Mouse (Mus musculus): Measurements from ENCODE around the gene Thra.
"Not testable (repeated sequence)": the region's sequence is repeated elsewhere in the genome, so short reads cannot be mapped to it uniquely, and the experiment has no call there.

The Thra gene

DNA sequence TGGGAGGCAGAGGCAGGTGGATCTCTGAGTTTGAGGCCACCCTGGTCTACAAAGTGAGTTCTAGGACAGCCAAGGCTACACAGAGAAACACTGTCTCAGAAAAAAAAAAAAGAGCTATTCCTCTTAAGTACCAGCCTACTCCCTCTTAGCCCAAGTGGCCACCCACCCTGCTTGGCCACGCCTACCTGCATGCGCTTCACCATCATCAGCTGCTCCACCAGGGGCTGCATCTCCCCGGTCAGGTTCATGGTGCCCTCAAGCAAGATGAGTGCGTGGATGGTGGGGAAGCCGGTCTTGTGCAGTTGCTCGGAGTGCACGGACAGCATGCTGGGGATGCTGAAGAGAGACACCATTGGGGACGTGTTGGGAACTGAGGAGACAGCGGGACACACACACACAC, 24.5 kb upstream of the Thra start:
- no peak for DNase-seq (ENCODE audit: inconsistent age in 2 of 2, low spot score in 1 of 2)

DNA sequence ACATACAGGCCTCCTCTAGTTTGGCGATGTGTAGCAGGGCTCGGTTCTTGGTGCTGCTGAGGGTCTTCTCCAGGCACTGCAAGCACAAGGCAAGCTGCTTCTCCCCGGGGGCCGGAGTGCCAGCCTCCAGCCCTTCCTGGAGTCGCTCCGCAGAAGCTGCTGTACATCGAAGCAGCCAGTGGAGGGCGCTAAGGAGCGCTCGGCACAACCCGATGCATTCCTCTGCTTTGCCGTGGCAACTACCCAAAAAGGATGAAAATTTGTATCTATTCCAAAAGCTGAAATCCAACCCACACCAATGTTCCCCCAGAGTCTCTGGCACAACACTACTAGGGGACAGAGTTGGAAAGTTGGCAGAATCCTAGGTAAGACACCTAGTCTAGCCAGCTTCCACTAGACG, 22.5 kb upstream of the Thra start:
- DNase-seq (ENCODE audit: inconsistent age in 2 of 2, low spot score in 1 of 2) = peak; percentile 80 to 92

- DNase-seq (ENCODE audit: inconsistent age in 2 of 2, low spot score in 1 of 2) = no peak
Measured at GRCm38 (mm10) chr11:98720756-98721155, 19.7 kb upstream of the Thra start.

DNA sequence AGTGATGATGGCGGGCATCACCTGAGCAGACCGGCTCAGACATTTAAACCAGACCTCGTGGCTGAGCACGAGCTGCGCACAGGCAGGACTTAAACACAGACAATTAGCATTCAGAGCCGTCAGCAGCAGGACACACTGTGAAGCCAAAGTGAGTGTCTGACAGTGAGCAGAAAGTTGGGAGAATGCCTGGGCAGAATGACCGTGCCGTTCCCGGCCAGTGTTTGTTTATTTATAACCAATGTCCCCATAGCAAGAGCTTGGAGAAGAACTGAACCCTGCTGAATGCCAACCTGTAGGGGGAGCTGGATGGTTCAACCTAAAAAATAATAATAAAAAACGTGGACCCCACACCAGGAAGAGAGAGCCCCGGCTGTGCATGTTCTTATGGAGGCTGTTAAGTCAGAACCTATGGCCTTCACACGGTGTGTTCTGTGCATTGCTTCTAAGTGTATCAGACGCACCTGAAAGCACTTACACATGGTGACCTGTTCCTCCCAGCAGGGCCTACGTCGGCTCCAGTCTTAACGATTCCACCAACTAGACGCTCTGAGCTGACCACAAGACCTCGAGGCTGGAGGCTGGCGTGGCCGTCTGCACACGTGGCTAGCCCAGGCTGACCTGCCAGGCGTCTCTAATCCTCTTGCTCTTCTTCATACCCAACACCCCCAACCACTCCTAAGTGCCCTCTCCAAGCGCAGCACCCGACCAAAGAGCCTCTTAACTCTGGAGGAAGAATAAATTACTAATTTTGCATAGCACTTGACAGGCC, 18.8 kb upstream of the Thra start:
- peak; percentile 55 to 79 for DNase-seq (ENCODE audit: inconsistent age in 2 of 2, low spot score in 1 of 2)

- DNase-seq (ENCODE audit: inconsistent age in 2 of 2, low spot score in 1 of 2) = no peak
Measured at GRCm38 (mm10) chr11:98723098-98723497, 17.3 kb upstream of the Thra start.

GRCm38 (mm10) chr11:98725926-98726506, 14.4 kb upstream of the Thra start:
- DNase-seq (ENCODE audit: inconsistent age in 2 of 2, low spot score in 1 of 2) = no peak

GRCm38 (mm10) chr11:98729119-98729588, 11.3 kb upstream of the Thra start, which contains the start of gene Med24:
Gene Med24 (minus strand): TSS chr11:98729435.
- peak; percentile 90 to 96 for DNase-seq (ENCODE audit: inconsistent age in 2 of 2, low spot score in 1 of 2)

- no peak for DNase-seq (ENCODE audit: inconsistent age in 2 of 2, low spot score in 1 of 2)
Measured at GRCm38 (mm10) chr11:98730727-98731126, 9.7 kb upstream of the Thra start.

- peak; percentile 53 to 81 for DNase-seq (ENCODE audit: inconsistent age in 2 of 2, low spot score in 1 of 2)
Measured at GRCm38 (mm10) chr11:98731134-98731533, 9.3 kb upstream of the Thra start.

- peak in 1 of 2 experiments; percentile 20 for DNase-seq (ENCODE audit: inconsistent age in 2 of 2, low spot score in 1 of 2)
Measured at GRCm38 (mm10) chr11:98734020-98734419, 6.4 kb upstream of the Thra start.

DNA sequence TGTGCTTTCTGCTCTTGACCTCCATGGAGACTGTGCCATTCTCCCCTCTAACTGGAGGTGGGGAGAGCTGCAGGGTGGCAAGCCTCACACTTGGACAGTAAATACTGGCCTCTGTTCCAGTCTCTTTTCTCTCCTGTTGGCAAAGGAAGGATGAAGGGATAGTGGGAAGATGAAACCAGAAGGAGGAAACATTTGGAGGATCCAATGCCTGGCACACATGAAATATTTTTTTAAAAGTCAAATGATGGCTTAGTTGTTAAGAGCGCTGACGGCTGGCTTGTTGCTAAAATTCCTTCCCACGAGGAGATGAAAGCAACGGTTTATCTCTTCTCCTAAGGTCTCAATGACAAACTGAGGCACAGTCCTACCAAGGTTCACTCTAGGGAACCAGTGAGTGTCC, 5.3 kb upstream of the Thra start:
- no peak for DNase-seq (ENCODE audit: inconsistent age in 2 of 2, low spot score in 1 of 2)

- DNase-seq (ENCODE audit: inconsistent age in 2 of 2, low spot score in 1 of 2) = no peak
Measured at GRCm38 (mm10) chr11:98736176-98736575, 4.3 kb upstream of the Thra start.

GRCm38 (mm10) chr11:98737220-98737619, 3.2 kb upstream of the Thra start:
- not testable (repeated sequence) for DNase-seq (ENCODE audit: inconsistent age in 2 of 2, low spot score in 1 of 2)

GRCm38 (mm10) chr11:98738428-98738911, 2.0 kb upstream of the Thra start:
- DNase-seq (ENCODE audit: inconsistent age in 2 of 2, low spot score in 1 of 2) = no peak

DNA sequence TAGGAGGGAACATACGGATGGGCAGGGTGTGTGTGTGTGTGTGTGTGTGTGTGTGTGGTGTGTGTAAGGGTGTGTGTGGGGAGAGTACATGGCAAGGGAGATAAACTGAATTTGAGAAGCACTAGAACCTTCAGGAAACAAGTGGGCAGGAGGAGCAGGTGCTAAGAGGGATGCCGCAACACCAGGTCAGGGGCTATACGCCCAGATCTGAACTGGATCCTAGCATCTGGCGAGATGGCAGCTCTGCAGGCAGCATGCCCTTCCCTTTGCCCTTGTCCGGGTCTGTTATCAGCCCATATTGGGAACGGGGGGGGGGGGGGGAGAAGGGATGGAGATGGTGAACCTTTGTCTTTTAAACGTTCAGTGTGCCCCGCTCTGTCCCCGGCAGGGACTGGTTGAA, 1.5 kb upstream of the Thra start:
- DNase-seq (ENCODE audit: inconsistent age in 2 of 2, low spot score in 1 of 2) = peak in 1 of 2 experiments; percentile 18

DNA sequence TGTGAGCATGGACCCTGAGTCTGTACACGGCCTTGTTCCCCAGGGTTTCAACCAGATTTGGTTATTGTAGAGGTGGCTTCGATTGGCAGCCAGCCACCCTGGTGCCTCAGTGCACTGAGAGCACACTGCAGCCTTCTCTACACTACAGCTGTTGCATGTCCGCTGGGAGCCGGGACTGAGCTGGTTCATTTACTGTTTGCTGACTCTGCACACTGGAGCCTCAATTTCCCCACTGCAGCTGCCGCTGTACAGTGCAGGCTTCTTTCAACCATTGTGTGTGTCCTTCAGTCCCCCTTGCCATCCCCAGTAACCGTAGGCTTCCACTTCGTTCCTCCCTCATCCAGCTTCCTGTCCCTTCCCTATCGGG, 429 bp upstream of the Thra start:
- DNase-seq (ENCODE audit: inconsistent age in 2 of 2, low spot score in 1 of 2) = no peak

DNA sequence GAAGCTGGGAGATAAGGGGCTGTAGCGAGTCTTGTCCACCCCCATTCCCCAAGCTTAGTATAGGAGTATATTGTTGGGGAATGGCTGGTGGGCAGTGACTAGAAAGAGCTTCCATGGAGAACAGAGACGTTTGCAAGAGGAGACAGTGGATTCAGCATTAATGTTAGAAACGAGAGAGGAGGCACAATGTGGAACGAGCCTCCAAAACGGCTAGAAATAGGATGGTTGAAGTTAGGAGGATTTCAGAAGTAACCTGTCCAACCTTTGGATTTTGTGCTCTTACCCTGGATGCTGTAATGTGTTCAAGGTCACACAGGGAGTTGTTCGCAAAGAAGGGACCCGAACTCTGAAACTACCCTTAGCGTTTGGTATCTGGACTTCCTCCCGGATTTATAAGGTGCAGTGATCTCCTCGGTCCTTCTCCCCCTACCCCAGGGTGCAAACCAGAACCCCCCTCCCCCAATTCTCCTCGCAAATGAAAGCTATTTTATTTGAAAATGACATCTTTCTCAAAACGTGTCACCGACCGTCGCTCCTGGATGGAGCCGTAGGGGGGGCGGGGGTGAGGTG, 698 bp downstream of the Thra start:
- DNase-seq (ENCODE audit: inconsistent age in 2 of 2, low spot score in 1 of 2) = peak in 1 of 2 experiments; percentile 77

- peak; percentile 87 to 95 for DNase-seq (ENCODE audit: inconsistent age in 2 of 2, low spot score in 1 of 2)
Measured at GRCm38 (mm10) chr11:98741622-98742396, 1.4 kb downstream of the Thra start.

DNA sequence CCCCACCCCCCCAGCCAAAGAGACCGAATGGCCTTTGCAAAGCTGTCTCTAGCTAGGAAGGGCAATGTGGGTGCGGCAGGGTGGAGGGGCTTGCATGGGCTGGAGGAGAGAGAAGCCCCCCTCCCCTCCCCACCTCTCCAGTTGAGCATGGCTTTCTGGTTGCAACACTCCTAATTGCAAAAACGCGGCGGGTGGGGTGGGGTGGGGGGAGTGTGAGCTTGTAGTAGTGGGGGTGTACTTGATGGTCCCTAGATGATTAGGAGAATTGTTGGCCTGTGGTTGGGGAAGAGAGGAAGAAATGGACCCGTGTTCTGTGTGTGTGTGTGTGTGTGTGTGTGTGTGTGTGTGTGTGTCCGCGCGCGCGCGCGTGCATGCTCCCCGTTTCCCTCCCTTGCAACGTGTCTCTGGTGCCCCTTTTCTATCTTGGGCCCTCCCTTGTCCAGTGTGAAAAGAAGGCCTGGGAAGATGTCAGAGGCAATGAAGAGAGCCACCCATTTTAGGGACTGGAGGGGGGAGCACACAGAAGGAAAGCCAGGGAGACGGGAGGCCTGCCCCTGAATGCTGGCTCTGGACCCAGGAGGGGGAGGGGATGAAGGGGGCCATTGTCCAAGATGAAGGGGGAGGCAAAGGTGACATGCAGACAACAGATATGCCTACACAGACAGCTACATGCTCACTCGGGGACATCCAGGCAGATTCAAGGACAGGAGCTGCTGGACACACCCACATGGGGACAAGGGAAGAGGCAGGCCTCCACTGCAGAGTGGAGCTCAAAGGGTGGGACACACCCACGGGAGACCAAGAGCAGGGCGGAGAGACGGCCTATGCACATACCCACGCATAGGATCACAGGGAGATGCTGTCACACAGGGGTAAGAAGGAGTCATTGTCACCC, 2.2 kb downstream of the Thra start:
- DNase-seq (ENCODE audit: inconsistent age in 2 of 2, low spot score in 1 of 2) = peak; percentile 68 to 86

GRCm38 (mm10) chr11:98743655-98744345, 3.4 kb downstream of the Thra start:
- peak; percentile 56 to 75 for DNase-seq (ENCODE audit: inconsistent age in 2 of 2, low spot score in 1 of 2)
